Mouse (Mus musculus): Measurements from ENCODE around the gene Olfr149. TPM values are rescaled to one million over a fixed set of nuclear protein-coding genes. Genes with fewer than 3 reads are reported as not detected.
"Not testable (repeated sequence)": the region's sequence is repeated elsewhere in the genome, so short reads cannot be mapped to it uniquely, and the experiment has no call there.

Olfr149 gene
- polyA plus RNA-seq (2012; rRNA removed): not detected in 2 replicates

DNA sequence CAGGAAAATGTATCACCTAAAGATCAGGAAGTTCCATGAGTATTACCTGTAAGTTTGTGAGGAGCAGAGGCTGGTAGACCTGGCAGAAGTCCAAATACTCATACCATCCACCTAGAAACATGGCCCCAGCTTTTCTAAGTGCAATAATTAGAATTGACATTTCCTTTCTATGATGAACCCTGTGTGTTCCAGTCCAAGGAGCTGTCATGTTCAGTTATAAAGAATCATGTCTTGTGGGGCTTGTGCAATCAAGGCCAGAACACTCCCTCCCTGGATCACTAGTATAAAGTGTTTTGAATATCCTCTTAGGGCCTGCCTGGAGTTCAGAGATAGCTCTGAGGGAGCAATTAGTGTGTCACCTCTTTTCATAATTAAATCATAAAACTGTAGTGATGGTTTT is at the start of gene Olfr149:
TSS of gene Olfr149 (minus strand) at position 101 of the 400 bp plus-strand sequence.
- H3K27me3 ChIP-seq (ENCODE audit: control insufficient read depth, insufficient read depth, low read length): no peaks in the 10 kb centered on the region
- DNase-seq: no peak
- H3K27ac ChIP-seq (ENCODE audit: insufficient read depth, low read length): no peak within 1 kb of the TSS
- TF ChIP-seq POLR2A (IDR thresholded peaks at IDR 0.05; ENCODE audit: borderline replicate concordance, insufficient read depth, low read length): no peak
- TF ChIP-seq CTCF (IDR thresholded peaks at IDR 0.05; ENCODE audit: borderline replicate concordance, insufficient read depth, low read depth, low read length): no peak
- H3K4me1 ChIP-seq (ENCODE audit: control insufficient read depth, insufficient read depth, low read length): no peaks in the 10 kb centered on the region
- no peak within 1 kb of the TSS for H3K4me3 ChIP-seq (replicated peaks; ENCODE audit: insufficient read depth, low read depth, low read length)

- no peak overlapping the region for H3K4me3 ChIP-seq (replicated peaks; ENCODE audit: insufficient read depth, low read depth, low read length)
- no peaks in the 10 kb centered on the region; the same call in 1 of the 2 replicates for H3K27me3 ChIP-seq (ENCODE audit: control insufficient read depth, insufficient read depth, low read length)
- no peaks in the 10 kb centered on the region for H3K4me1 ChIP-seq (ENCODE audit: control insufficient read depth, insufficient read depth, low read length)
- 90% methylated on average over 1 of the region's 1 CpGs for WGBS
- TF ChIP-seq CTCF (IDR thresholded peaks at IDR 0.05; ENCODE audit: borderline replicate concordance, insufficient read depth, low read depth, low read length) (no peak), POLR2A (IDR thresholded peaks at IDR 0.05; ENCODE audit: borderline replicate concordance, insufficient read depth, low read length) (no peak)
- DNase-seq: no peak
- no peak overlapping the region for H3K27ac ChIP-seq (ENCODE audit: insufficient read depth, low read length)
Measured at GRCm38 (mm10) chr9:39746428-39746827, 39.5 kb upstream of the Olfr149 start.

DNA sequence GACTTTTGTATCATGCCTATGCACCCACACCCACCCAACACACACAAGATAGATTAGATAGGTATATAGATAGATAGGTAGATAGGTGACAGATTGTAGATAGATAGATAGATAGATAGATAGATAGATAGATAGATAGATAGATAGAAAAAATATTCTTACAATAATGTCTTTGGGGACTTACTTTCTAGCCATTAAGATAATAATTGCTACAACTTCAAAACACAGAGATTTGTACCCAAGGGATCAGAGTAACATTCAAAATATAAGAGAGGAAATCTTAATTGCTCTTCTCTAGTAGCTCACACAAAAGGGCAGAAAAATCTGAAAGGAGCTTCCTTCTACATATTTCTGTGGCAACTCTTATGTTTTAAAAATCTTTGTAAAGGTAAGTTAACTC is 39.0 kb upstream of the Olfr149 start, which contains the start of gene Olfr967:
TSS of gene Olfr967 (plus strand) at position 301 of the 400 bp plus-strand sequence.
- Histone ChIP-seq H3K27ac (ENCODE audit: insufficient read depth, low read length) (no peak within 1 kb of the TSS), H3K4me3 (replicated peaks; ENCODE audit: insufficient read depth, low read depth, low read length) (no peak within 1 kb of the TSS), H3K27me3 (ENCODE audit: control insufficient read depth, insufficient read depth, low read length) (no peaks in the 10 kb centered on the region; the same call in 1 of the 2 replicates), H3K4me1 (ENCODE audit: control insufficient read depth, insufficient read depth, low read length) (no peaks in the 10 kb centered on the region)
- DNase-seq: no peak
- no peak for TF ChIP-seq CTCF (IDR thresholded peaks at IDR 0.05; ENCODE audit: borderline replicate concordance, insufficient read depth, low read depth, low read length)
- no peak for TF ChIP-seq POLR2A (IDR thresholded peaks at IDR 0.05; ENCODE audit: borderline replicate concordance, insufficient read depth, low read length)

- Histone ChIP-seq H3K27ac (ENCODE audit: insufficient read depth, low read length) (no peak overlapping the region), H3K27me3 (ENCODE audit: control insufficient read depth, insufficient read depth, low read length) (no peaks in the 10 kb centered on the region), H3K4me3 (replicated peaks; ENCODE audit: insufficient read depth, low read depth, low read length) (no peak overlapping the region), H3K4me1 (ENCODE audit: control insufficient read depth, insufficient read depth, low read length) (no peaks in the 10 kb centered on the region)
- DNase-seq: no peak
- TF ChIP-seq CTCF (IDR thresholded peaks at IDR 0.05; ENCODE audit: borderline replicate concordance, insufficient read depth, low read depth, low read length) (no peak), POLR2A (IDR thresholded peaks at IDR 0.05; ENCODE audit: borderline replicate concordance, insufficient read depth, low read length) (no peak)
- WGBS: 98% methylated on average over 1 of the region's 1 CpGs
Measured at GRCm38 (mm10) chr9:39740741-39741140, 33.8 kb upstream of the Olfr149 start.

DNA sequence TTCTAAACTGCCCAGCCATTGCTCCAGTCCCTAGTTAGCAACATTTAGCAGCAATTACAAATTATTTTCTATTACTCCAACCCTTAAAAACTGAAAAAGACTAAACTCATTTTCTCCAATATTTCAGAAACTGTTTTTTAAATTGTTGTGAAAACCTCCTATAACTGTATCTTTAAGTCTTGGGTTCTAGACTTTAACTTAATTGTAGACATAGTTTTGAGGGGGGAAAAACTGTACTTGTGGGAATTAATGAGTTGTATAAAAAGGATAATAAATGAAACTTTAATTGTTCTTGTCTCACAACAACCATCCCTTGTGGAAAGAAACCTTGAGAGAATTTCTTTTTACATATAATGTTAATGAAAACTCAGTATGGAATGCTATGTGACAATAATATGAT is 23.8 kb upstream of the Olfr149 start, which contains the start of gene Olfr150:
TSS of gene Olfr150 (plus strand) at position 301 of the 400 bp plus-strand sequence.
- H3K27ac ChIP-seq (ENCODE audit: insufficient read depth, low read length): no peak within 1 kb of the TSS
- H3K4me1 ChIP-seq (ENCODE audit: control insufficient read depth, insufficient read depth, low read length): no peaks in the 10 kb centered on the region
- TF ChIP-seq POLR2A (IDR thresholded peaks at IDR 0.05; ENCODE audit: borderline replicate concordance, insufficient read depth, low read length) (no peak), CTCF (IDR thresholded peaks at IDR 0.05; ENCODE audit: borderline replicate concordance, insufficient read depth, low read depth, low read length) (no peak)
- no peak within 1 kb of the TSS for H3K4me3 ChIP-seq (replicated peaks; ENCODE audit: insufficient read depth, low read depth, low read length)
- H3K27me3 ChIP-seq (ENCODE audit: control insufficient read depth, insufficient read depth, low read length): no peaks in the 10 kb centered on the region
- no peak for DNase-seq

GRCm38 (mm10) chr9:39711053-39711452 is 4.1 kb upstream of the Olfr149 start, which contains the start of gene Olfr965:
Gene Olfr965, plus strand, starts transcription at chr9:39711353.
- Histone ChIP-seq H3K27me3 (ENCODE audit: control insufficient read depth, insufficient read depth, low read length) (no peaks in the 10 kb centered on the region), H3K4me3 (replicated peaks; ENCODE audit: insufficient read depth, low read depth, low read length) (no peak within 1 kb of the TSS), H3K4me1 (ENCODE audit: control insufficient read depth, insufficient read depth, low read length) (no peaks in the 10 kb centered on the region), H3K27ac (ENCODE audit: insufficient read depth, low read length) (no peak within 1 kb of the TSS)
- TF ChIP-seq POLR2A (IDR thresholded peaks at IDR 0.05; ENCODE audit: borderline replicate concordance, insufficient read depth, low read length): no peak
- no peak for TF ChIP-seq CTCF (IDR thresholded peaks at IDR 0.05; ENCODE audit: borderline replicate concordance, insufficient read depth, low read depth, low read length)
- no peak for DNase-seq

DNA sequence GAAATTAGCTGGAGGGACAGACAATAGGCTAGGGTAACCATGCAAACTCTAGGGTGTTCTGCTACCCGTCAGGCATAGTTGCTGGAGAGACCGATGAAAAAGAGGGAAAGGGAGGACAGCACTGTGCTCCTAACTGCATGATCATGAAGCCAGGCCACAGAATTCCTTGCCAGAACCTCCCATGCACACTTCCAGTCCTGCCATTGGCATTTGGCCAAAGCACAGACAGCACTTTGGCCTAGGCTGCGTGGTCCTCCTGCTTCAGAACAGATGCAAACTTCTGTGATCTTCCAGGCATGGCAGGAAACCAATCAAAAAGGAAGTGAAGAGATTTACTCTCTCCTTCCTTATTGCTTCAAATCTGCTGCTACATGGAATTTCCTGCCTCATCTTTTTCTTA is 2.0 kb upstream of the Olfr149 start:
- Histone ChIP-seq H3K4me1 (ENCODE audit: control insufficient read depth, insufficient read depth, low read length) (no peaks in the 10 kb centered on the region), H3K4me3 (replicated peaks; ENCODE audit: insufficient read depth, low read depth, low read length) (no peak overlapping the region), H3K27ac (ENCODE audit: insufficient read depth, low read length) (no peak overlapping the region), H3K27me3 (ENCODE audit: control insufficient read depth, insufficient read depth, low read length) (no peaks in the 10 kb centered on the region)
- TF ChIP-seq POLR2A (IDR thresholded peaks at IDR 0.05; ENCODE audit: borderline replicate concordance, insufficient read depth, low read length) (no peak), CTCF (IDR thresholded peaks at IDR 0.05; ENCODE audit: borderline replicate concordance, insufficient read depth, low read depth, low read length) (no peak)
- WGBS: 7% methylated on average over 3 of the region's 3 CpGs
- DNase-seq: peak in 1 of 2 experiments; percentile 2

DNA sequence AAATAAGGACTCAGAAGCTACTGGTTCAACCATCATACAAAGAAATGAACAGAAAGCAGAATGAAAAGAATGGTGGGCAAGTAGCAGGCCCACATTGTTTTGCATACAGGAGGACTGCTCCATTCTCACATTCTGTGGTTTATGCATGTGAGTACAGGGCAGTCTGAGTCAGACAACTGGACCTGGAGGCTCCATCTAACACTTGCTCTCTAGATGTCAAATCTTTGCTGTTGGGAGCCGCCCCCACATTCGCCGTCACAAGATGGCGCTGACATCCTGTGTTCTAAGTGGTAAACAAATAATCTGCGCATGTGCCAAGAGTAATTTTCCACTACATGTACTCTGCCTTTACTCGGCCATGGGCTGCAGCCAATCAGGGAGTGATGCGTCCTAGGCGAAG is 5.8 kb downstream of the Olfr149 start:
- not testable (repeated sequence) for H3K27ac ChIP-seq (ENCODE audit: insufficient read depth, low read length); H3K4me3 ChIP-seq (replicated peaks; ENCODE audit: insufficient read depth, low read depth, low read length); H3K4me1 ChIP-seq (ENCODE audit: control insufficient read depth, insufficient read depth, low read length); H3K27me3 ChIP-seq (ENCODE audit: control insufficient read depth, insufficient read depth, low read length); DNase-seq
- WGBS: 37% methylated on average over 8 of the region's 8 CpGs
